Mouse (Mus musculus) midbrain, embryonic 10.5 days (tissue): ENCODE data around the gene Slc29a1. TPM values are rescaled to one million over a fixed set of nuclear protein-coding genes. Genes with fewer than 3 reads are reported as not detected.

Experiments used
- DNase-seq: peaks from one replicate; pipeline ENCODE4 v3.0.0-alpha.2; 2017; ENCODE audit warnings: low spot score
- H3K27ac ChIP-seq: fragments of 300-500 bp; sonication (generic); replicated peaks from 2 replicates; pipeline ENCODE4 v1.5.1; 2016; ENCODE audit warnings: mild to moderate bottlenecking
- H3K27me3 ChIP-seq: fragments of 300-500 bp; sonication (generic); 2 replicates; pipeline ENCODE4 v1.6.1; 2016; ENCODE audit warnings: low read depth, mild to moderate bottlenecking; ENCODE audit not compliant: poor library complexity, severe bottlenecking
- H3K36me3 ChIP-seq: fragments of 300-500 bp; sonication (generic); 2 replicates; pipeline ENCODE4 v1.6.1; 2016; ENCODE audit warnings: mild to moderate bottlenecking, moderate library complexity
- H3K4me1 ChIP-seq: fragments of 300-500 bp; sonication (generic); 2 replicates; pipeline ENCODE4 v1.6.1; 2016
- H3K4me3 ChIP-seq: fragments of 300-500 bp; sonication (generic); 2 replicates; pipeline ENCODE4 v1.5.1; 2016; ENCODE audit warnings: mild to moderate bottlenecking, moderate library complexity
- H3K9me3 ChIP-seq: fragments of 300-500 bp; sonication (generic); replicated peaks from 2 replicates; pipeline ENCODE4 v1.6.1; 2016; ENCODE audit warnings: mild to moderate bottlenecking
- WGBS: fragments of 180-500 bp; shearing (Covaris S2); methylation state at CpG from one replicate; pipeline ENCODE4 v1.1.7; 2016; 5-methylcytosine and 5-hydroxymethylcytosine counted together
- polyA plus RNA-seq: library from polyadenylated mRNA; unstranded; fragments of >200 nt; fragmentation: Nextera tagmentation; extraction: Ambion mirVana; gene quantifications from 2 replicates; pipeline ENCODE4 v1.2.1, GENCODE M21; 2016

The Slc29a1 gene
- polyA plus RNA-seq, 1 experiment from 2014 or later = 70.6 TPM

DNA sequence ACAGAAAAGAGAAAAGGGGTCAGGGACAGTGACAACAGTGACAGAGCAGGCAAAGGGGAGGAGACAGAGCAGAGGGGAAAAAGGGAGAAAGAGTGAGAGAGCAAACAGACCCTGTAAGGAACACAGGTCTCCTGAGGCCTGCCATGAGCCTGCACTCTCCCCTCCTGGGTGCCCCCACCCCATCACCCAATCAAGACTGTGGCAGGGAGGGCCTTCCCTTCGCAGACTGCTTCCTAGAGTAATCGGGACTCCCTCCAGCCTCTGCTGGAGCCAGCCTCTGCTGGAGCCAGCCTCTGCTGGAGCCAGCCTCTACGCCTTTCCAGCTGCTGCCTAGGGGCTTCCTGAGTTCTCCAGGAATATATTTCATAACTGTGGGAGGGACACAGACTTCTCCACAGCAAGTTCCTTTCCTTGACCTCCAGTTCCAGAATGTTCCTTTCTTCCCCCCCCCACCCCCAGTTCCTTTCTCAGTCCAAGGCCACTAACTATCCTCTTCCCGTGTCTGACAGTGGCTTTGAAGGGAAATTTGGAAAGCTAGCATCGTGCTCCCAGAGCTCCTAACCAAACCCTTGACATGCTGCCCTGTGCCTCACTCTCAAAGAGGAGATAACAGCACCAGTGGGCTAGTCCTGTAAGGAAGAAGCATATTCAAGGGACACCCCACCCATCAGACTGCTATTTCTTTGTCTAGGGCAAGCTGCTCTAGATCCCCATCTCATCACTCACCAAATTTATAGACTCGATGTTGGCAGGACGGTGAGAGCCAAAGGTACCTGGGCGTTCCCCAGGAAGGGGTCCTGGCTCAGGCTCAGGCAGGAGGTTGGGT, 6.6 kb downstream of the Slc29a1 start:
- 57% methylated on average over 8 of the region's 8 CpGs for WGBS
- Histone ChIP-seq H3K27me3 (peaks cover 63% of the 10 kb centered on the region), H3K27ac (peak overlapping the region; percentile 56), H3K9me3 (no peaks in the 10 kb centered on the region), H3K36me3 (peaks cover 23% of the 10 kb centered on the region), H3K4me3 (peak overlapping the region; percentile 66), H3K4me1 (peaks cover 71% of the 10 kb centered on the region)
- DNase-seq = no peak

DNA sequence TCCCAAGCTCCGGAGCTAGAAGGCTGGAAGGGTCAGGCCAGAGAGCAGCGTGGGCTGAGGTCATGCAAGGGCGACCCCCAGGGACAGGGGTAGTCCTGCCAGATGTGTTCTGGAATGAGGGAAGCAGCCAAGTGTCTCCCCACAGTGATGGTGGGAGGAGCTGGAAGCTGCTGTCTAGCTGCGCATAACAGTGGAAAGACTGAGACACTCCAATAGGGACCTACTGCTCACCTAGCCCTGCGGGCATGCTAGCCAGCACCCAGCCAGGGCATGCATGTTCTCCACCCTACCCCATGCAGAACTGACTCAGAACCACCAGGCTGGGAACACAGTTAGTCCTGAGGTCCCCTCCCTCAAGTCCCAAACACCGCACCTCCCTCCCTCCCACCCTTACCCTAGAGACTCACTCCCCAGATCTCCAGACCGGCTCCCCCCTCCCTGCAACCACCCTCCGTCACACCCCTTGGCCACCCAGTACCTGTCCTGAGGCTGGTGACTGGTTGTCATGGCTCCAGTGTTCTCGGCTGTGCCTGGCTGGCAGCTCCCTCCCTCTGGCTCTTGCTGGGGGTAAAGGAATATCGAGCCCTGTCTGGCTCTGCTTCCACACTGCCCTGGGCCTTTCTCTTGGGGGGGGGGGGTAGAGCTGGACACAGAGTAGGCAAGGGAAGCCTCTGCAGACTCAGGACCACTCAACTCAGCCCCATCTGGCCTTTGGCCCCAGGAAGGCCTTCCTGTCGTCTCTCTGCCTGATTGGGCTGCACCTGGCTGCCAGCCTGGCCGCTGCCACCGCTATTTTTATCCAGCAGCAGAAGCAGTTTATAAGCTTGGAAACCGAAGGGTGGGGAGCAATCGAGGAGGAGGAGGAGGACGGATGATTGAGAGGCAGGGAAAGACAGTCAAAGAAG, 7.5 kb downstream of the Slc29a1 start:
- Histone ChIP-seq H3K27me3 (peaks cover 54% of the 10 kb centered on the region), H3K27ac (peak overlapping the region; percentile 56), H3K4me1 (peaks cover 63% of the 10 kb centered on the region), H3K36me3 (peaks cover 29% of the 10 kb centered on the region), H3K9me3 (peaks cover 2% of the 10 kb centered on the region; the same call in 1 of the 2 replicates), H3K4me3 (peak overlapping the region; percentile 66)
- no peak for DNase-seq
- 58% methylated on average over 16 of the region's 16 CpGs for WGBS

DNA sequence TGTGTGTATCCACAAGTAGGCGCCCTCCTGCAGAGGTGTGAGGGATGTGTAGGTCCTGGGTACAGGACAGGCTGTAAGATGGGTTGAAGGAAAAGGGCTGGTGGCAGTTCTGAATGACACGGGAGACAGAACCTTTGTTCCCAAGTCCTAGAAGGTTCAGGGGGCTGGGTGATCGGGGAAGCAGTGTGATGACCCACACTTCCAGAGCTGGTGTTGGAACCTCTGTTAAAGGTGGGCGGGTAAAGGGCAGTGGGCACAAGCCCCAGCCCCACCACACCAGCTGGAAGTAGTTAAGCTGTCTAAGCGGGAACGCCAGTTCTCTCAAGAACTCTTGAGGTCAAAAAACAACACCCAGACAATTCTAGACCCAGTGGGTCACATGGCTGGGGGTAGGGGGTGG, 9.0 kb downstream of the Slc29a1 start:
- no peak for DNase-seq
- 89% methylated on average over 6 of the region's 6 CpGs for WGBS
- H3K27ac ChIP-seq = no peak overlapping the region
- peaks cover 57% of the 10 kb centered on the region for H3K4me1 ChIP-seq
- peaks cover 39% of the 10 kb centered on the region for H3K27me3 ChIP-seq
- H3K36me3 ChIP-seq = peaks cover 41% of the 10 kb centered on the region
- no peak overlapping the region for H3K4me3 ChIP-seq
- peaks cover 8% of the 10 kb centered on the region; the same call in 1 of the 2 replicates for H3K9me3 ChIP-seq

DNA sequence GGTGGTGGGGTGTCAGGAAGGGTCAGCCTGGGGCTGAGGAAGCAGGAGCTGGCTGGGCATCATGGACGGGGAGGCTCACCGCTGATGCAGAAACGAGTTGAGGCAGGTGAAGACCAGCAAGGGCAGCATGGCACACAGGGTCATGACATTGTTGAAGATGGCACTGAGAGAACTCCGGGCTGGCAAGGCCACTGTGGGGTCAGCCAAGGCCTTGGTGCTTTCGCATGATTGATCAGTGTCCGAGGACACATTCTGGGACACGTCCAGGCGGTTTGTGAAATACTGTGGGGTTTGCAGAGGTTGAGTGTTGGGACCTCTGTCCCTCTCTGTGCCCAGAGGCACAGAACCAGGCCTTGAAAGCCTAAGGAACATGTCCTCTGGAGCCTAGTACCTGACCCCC, 9.6 kb downstream of the Slc29a1 start:
- no peak overlapping the region for H3K4me3 ChIP-seq
- H3K4me1 ChIP-seq = peaks cover 57% of the 10 kb centered on the region
- DNase-seq = no peak
- WGBS = 91% methylated on average over 8 of the region's 8 CpGs
- H3K27ac ChIP-seq = 0 out of 2 replicates have a peak overlapping the region, but pooled peaks have one; percentile 2
- H3K36me3 ChIP-seq = peaks cover 41% of the 10 kb centered on the region
- H3K9me3 ChIP-seq = peaks cover 8% of the 10 kb centered on the region; the same call in 1 of the 2 replicates
- H3K27me3 ChIP-seq = peaks cover 33% of the 10 kb centered on the region

DNA sequence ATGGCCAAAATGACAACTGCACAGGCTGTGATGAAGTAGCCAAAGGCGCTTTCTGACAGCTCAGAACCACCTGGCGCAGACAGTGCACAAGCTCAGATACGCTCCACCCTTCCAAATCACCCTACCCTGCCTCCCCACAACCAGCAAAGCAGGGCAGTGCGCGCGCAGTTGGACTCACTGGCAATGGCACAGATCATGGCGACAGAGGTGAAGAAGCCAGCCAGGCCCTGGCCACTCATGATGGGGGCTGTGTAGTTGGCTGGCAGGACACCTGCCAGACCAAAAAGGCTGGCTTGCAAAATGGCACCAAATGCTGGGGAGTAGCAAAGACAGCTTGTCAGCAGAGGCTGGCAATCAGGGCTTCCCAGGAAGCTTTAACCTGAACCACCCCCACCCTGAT, 10.2 kb downstream of the Slc29a1 start:
- Histone ChIP-seq H3K27me3 (peaks cover 27% of the 10 kb centered on the region), H3K4me3 (no peak overlapping the region), H3K27ac (0 out of 2 replicates have a peak overlapping the region, but pooled peaks have one; percentile 2), H3K9me3 (peaks cover 8% of the 10 kb centered on the region; the same call in 1 of the 2 replicates), H3K36me3 (peaks cover 41% of the 10 kb centered on the region), H3K4me1 (peaks cover 57% of the 10 kb centered on the region)
- DNase-seq = no peak
- 97% methylated on average over 7 of the region's 7 CpGs for WGBS

DNA sequence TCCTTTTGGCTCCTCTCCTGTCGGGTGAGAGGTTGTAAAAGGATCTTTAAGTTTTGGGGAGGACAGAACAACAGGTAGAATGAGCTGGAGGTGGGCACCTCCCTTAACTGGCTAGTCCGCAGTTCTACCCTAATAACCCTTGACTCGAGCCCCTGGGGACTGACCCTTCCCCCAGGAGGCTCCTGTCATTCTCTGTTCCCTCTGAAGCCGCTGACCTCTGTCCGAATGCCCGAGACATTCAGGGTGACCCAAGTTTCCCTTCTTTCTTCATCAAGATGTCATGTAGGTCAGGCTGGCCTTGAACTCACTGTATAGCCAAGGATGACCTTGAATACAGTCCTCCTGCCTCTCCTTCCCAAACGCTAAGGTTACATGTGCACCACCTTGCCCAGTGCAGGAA, 11.0 kb downstream of the Slc29a1 start:
- Histone ChIP-seq H3K27ac (no peak overlapping the region), H3K36me3 (peaks cover 41% of the 10 kb centered on the region), H3K27me3 (peaks cover 19% of the 10 kb centered on the region), H3K4me1 (peaks cover 53% of the 10 kb centered on the region), H3K4me3 (no peak overlapping the region), H3K9me3 (peaks cover 8% of the 10 kb centered on the region; the same call in 1 of the 2 replicates)
- DNase-seq = no peak
- WGBS = 94% methylated on average over 7 of the region's 7 CpGs

DNA sequence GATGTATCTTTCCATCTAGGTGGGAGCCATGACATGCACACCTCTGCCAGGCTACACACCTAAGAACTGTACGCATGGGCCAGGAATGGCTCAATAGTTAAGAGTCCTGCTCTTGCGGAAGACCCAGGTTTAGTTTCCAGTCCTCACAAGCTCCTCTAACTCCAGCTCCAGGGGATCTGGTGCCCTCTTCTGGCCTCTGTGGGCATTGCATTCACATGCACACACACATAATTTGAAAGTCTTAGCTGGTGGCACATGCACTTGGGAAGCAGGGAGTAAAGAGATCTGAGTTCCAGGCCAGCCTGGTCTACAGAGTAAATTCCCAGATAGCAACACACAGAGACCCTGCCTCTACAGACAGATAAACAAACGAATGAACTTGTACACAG, 13.0 kb downstream of the Slc29a1 start:
- H3K27ac ChIP-seq = no peak overlapping the region
- H3K4me3 ChIP-seq = peak overlapping the region; percentile 7; the same call in 1 of the 2 replicates
- no peak for DNase-seq
- peaks cover 8% of the 10 kb centered on the region; the same call in 1 of the 2 replicates for H3K9me3 ChIP-seq
- H3K4me1 ChIP-seq = peaks cover 37% of the 10 kb centered on the region
- H3K36me3 ChIP-seq = peaks cover 41% of the 10 kb centered on the region
- WGBS = 96% methylated on average over 3 of the region's 3 CpGs
- H3K27me3 ChIP-seq = no peaks in the 10 kb centered on the region

DNA sequence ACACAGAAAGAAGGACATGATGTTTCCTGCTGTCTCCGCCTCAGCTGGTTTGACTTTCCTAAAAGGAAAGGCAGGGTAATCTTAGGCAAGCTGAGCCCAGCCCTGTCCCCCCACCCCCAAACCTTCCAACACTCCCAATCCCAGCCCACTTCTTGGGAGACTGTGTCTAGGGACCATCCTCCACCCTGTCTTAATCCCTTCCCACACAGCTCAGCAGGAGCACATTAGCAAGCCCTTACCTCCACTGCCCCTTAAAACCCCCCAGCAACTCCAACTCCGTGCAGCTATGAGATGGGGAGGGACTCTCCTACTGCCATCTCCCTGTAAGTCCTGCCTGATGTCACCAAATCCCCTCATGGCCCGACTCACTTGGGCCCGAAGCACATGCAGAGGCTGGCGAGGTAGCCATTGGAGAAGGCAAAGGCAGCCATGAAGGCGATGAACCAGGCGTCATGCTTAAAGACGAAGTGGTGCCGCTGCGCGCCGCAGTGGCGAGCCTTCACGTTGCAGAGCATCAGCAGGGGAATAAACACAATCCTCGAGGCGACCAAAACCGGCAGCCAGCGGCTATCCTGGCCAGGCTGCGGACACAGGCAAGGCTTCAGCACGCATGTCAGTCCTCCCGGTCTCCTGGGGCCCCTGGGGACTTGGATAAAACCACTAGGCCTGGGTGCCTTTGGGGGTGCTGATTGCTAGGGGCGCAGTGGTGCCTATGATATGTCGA, 13.5 kb downstream of the Slc29a1 start:
- no peaks in the 10 kb centered on the region for H3K27me3 ChIP-seq
- H3K36me3 ChIP-seq = peaks cover 41% of the 10 kb centered on the region
- DNase-seq = no peak
- peaks cover 32% of the 10 kb centered on the region for H3K4me1 ChIP-seq
- H3K9me3 ChIP-seq = peaks cover 8% of the 10 kb centered on the region; the same call in 1 of the 2 replicates
- 61% methylated on average over 23 of the region's 23 CpGs for WGBS
- H3K4me3 ChIP-seq = peak overlapping the region; percentile 7
- H3K27ac ChIP-seq = peak overlapping the region; percentile 85

DNA sequence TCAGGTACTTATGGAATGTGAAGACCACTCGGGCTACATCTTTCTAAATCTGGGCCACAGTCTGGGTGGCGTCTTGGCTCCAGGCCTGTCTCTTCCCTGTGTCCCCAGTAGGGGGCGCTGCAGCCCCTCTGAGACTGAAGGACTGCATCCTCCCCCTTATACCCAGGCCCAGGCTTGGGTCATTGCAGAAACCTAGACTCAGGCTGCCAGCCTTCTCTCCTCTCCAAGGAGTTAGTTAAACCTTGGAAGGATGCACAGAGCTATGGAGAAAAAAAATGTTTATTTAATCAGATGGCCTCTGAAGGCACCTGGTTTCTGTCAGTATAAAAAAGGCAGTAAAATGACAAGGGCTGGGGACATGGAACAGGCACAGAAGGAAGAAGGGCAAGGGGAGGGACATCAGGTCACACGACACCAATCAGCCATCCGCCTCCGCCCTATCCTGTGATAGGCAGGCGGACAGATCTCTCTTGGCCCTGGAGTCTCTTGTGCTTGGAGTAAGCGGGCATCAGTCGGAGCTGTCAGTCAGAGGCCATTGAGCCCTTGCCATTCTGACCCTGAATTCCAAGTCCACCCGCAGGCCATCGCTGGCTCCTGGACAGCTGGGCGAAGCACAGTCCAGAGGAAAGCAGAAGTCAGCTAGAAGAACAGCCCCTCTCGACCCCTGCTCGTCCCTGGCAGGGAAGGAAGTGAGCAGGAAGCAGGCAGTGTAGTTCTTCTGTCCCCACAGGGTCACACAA, 14.3 kb downstream of the Slc29a1 start:
- H3K36me3 ChIP-seq = peaks cover 38% of the 10 kb centered on the region
- peak; percentile 85 for DNase-seq
- peaks cover 8% of the 10 kb centered on the region; the same call in 1 of the 2 replicates for H3K9me3 ChIP-seq
- peak overlapping the region; percentile 19; the same call in 1 of the 2 replicates for H3K4me3 ChIP-seq
- no peaks in the 10 kb centered on the region for H3K27me3 ChIP-seq
- 13% methylated on average over 14 of the region's 14 CpGs for WGBS
- peaks cover 29% of the 10 kb centered on the region for H3K4me1 ChIP-seq
- peak overlapping the region; percentile 85 for H3K27ac ChIP-seq

DNA sequence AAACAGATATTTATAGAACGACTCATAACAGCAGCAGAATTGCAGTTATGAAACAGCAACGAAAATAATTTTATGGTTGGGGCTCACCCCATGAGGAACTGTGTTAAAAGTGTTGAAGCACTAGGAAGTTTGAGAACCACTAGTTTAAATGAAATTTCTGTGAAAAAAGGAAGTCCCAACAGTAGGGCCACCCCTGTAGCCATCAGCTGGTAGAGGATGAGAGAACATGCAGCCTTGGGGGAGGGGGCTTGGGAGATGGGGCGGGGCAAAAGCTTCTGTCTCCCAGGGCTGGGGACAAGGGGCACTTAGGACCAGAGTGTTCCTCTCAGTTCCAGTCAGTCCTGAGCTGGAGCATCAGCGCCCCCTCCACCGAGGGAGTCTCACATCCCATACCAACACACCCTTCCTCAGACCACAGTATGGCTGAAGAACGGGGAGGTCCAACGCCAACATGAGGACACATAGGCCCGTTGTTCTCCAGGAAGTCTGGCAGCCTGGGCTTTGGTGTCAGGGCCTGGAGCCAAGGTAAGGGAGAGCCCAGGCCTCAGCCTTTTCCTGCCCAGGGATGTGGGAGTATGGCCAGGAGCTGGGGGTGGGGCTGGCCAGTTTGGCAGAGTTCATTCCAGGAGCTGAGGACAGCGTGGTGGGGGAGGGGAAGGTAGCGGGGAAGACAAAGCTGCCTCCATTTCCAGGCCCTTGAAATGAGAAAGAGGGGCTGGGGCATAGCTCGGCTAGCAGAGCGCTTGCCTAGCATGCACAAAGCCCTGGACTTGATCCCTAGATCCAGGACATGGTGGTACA, 15.1 kb downstream of the Slc29a1 start:
- Histone ChIP-seq H3K36me3 (peaks cover 30% of the 10 kb centered on the region), H3K27ac (peak overlapping the region; percentile 85), H3K4me3 (peak overlapping the region; percentile 19), H3K4me1 (peaks cover 29% of the 10 kb centered on the region), H3K27me3 (no peaks in the 10 kb centered on the region), H3K9me3 (peaks cover 8% of the 10 kb centered on the region; the same call in 1 of the 2 replicates)
- WGBS = 33% methylated on average over 12 of the region's 12 CpGs
- DNase-seq = peak; percentile 61
